Mouse (Mus musculus) MEL (cell line): Measurements from ENCODE around the gene Gm9833. TPM values are rescaled to one million over a fixed set of nuclear protein-coding genes. Genes with fewer than 3 reads are reported as not detected.

Experiments
- DNase-seq: peaks from one replicate; pipeline ENCODE4 v3.0.0; 2011; ENCODE audit warnings: low read depth, low spot score
- H3K27ac ChIP-seq: 2 replicates; pipeline ENCODE4 v1.5.1; 2012; ENCODE audit warnings: low read depth, mild to moderate bottlenecking, control low read depth, low read length, moderate library complexity; ENCODE audit not compliant: control insufficient read depth
- H3K27me3 ChIP-seq, 2 experiments: fragments of 150-350 bp in 1 of 2; sonication (generic) in 1 of 2; 2 replicates each; pipeline ENCODE4 v1.6.1; 2012; ENCODE audit warnings: low read length in 2 of 2, mild to moderate bottlenecking in 2 of 2, improper control_type of control experiment in 1 of 2, moderate library complexity in 1 of 2; ENCODE audit not compliant: insufficient read depth in 2 of 2, control insufficient read depth in 1 of 2
- H3K36me3 ChIP-seq, 2 experiments: 2 replicates each; pipeline ENCODE4 v1.6.1; 2012 to 2014; ENCODE audit warnings: low read length in 2 of 2, improper control_type of control experiment in 1 of 2, inconsistent platforms in 1 of 2, mild to moderate bottlenecking in 1 of 2; ENCODE audit not compliant: insufficient read depth in 2 of 2, control insufficient read depth in 1 of 2
- H3K4me1 ChIP-seq, 2 experiments: fragments of 150-350 bp in 1 of 2; sonication (generic) in 1 of 2; 2 replicates each; pipeline ENCODE4 v1.6.1; 2012; ENCODE audit warnings: low read length in 2 of 2, improper control_type of control experiment in 1 of 2, mild to moderate bottlenecking in 1 of 2; ENCODE audit not compliant: insufficient read depth in 2 of 2, control insufficient read depth in 1 of 2
- H3K4me3 ChIP-seq, 2 experiments: fragments of 150-350 bp in 1 of 2; sonication (generic) in 1 of 2; 2 replicates each; pipeline ENCODE4 v1.5.1; 2012; ENCODE audit warnings: low read depth in 2 of 2, low read length in 2 of 2, mild to moderate bottlenecking in 2 of 2, moderate library complexity in 2 of 2, control low read depth in 1 of 2, improper control_type of control experiment in 1 of 2; ENCODE audit not compliant: control insufficient read depth in 1 of 2, insufficient read depth in 1 of 2
- H3K79me2 ChIP-seq: 2 replicates; pipeline ENCODE4 v1.6.1; 2012; ENCODE audit warnings: mild to moderate bottlenecking, low read length, moderate library complexity; ENCODE audit not compliant: control insufficient read depth, poor library complexity, insufficient read depth
- H3K9ac ChIP-seq: 2 replicates; pipeline ENCODE4 v1.6.1; 2012; ENCODE audit warnings: low read depth, mild to moderate bottlenecking, control low read depth, low read length, moderate library complexity; ENCODE audit not compliant: control insufficient read depth, poor library complexity, severe bottlenecking
- H3K9me3 ChIP-seq: fragments of 150-350 bp; sonication (generic); replicated peaks from 2 replicates; pipeline ENCODE4 v1.6.1; 2012; ENCODE audit warnings: mild to moderate bottlenecking, low read length, improper control_type of control experiment, moderate library complexity; ENCODE audit not compliant: insufficient read depth
- BHLHE40 ChIP-seq: IDR thresholded peaks from 2 replicates; pipeline ENCODE4 v1.6.1; 2012; ENCODE audit warnings: low read depth, mild to moderate bottlenecking, inconsistent platforms, low read length, improper control_type of control experiment, borderline replicate concordance
- CHD2 ChIP-seq: IDR thresholded peaks from 2 replicates; pipeline ENCODE4 v1.6.1; 2011; ENCODE audit warnings: low read length, improper control_type of control experiment
- CTCF ChIP-seq, 3 experiments: IDR thresholded peaks in 2 of 3; conservative IDR thresholded peaks in 1 of 3; 2 replicates each; pipeline ENCODE4 v1.5.1; 2011 to 2012; ENCODE audit warnings: low read length in 3 of 3, low read depth in 2 of 3, mild to moderate bottlenecking in 2 of 3, improper control_type of control experiment in 1 of 3, inconsistent platforms in 1 of 3, mixed read lengths in 1 of 3, moderate library complexity in 1 of 3; ENCODE audit not compliant: control insufficient read depth in 1 of 3, insufficient read depth in 1 of 3, poor library complexity in 1 of 3, severe bottlenecking in 1 of 3
- E2F4 ChIP-seq: IDR thresholded peaks from 2 replicates; pipeline ENCODE4 v1.6.1; 2011; ENCODE audit warnings: low read depth, low read length, improper control_type of control experiment, borderline replicate concordance
- ELF1 ChIP-seq: IDR thresholded peaks from 2 replicates; pipeline ENCODE4 v1.6.1; 2014; ENCODE audit warnings: low read depth, mild to moderate bottlenecking, inconsistent platforms, low read length, improper control_type of control experiment, moderate library complexity
- EP300 ChIP-seq, 2 experiments: IDR thresholded peaks; 2 replicates each; pipeline ENCODE4 v1.6.1; 2011; ENCODE audit warnings: improper control_type of control experiment in 2 of 2, low read length in 2 of 2, low read depth in 1 of 2, mild to moderate bottlenecking in 1 of 2
- ETS1 ChIP-seq: IDR thresholded peaks from 2 replicates; pipeline ENCODE4 v1.6.1; 2012; ENCODE audit warnings: low read depth, mild to moderate bottlenecking, inconsistent platforms, low read length, improper control_type of control experiment, moderate library complexity
- GABPA ChIP-seq: IDR thresholded peaks from 2 replicates; pipeline ENCODE4 v1.6.1; 2012; ENCODE audit warnings: low read depth, mild to moderate bottlenecking, inconsistent platforms, low read length, improper control_type of control experiment, moderate library complexity
- GATA1 ChIP-seq: IDR thresholded peaks from 2 replicates; pipeline ENCODE4 v1.6.1; 2011; ENCODE audit warnings: low read depth, low read length, improper control_type of control experiment
- HCFC1 ChIP-seq: IDR thresholded peaks from 2 replicates; pipeline ENCODE4 v1.6.1; 2012; ENCODE audit warnings: low read depth, mild to moderate bottlenecking, inconsistent platforms, low read length, improper control_type of control experiment, moderate library complexity
- JUND ChIP-seq: IDR thresholded peaks from 2 replicates; pipeline ENCODE4 v1.6.1; 2011; ENCODE audit warnings: low read depth, mild to moderate bottlenecking, improper control_type of control experiment, low read length
- KAT2A ChIP-seq: conservative IDR thresholded peaks from 2 replicates; pipeline ENCODE4 v1.6.1; 2012; ENCODE audit warnings: low read depth, low read length, improper control_type of control experiment, inconsistent platforms
- MAFK ChIP-seq: IDR thresholded peaks from 2 replicates; pipeline ENCODE4 v1.6.1; 2011; ENCODE audit warnings: low read depth, mild to moderate bottlenecking, low read length, improper control_type of control experiment, borderline replicate concordance
- MAX ChIP-seq: IDR thresholded peaks from 2 replicates; pipeline ENCODE4 v1.6.1; 2011; ENCODE audit warnings: low read length, improper control_type of control experiment
- MAZ ChIP-seq: IDR thresholded peaks from 2 replicates; pipeline ENCODE4 v1.6.1; 2012; ENCODE audit warnings: low read depth, mild to moderate bottlenecking, inconsistent platforms, low read length, improper control_type of control experiment
- MYC ChIP-seq: IDR thresholded peaks from 2 replicates; pipeline ENCODE4 v1.6.1; 2011; ENCODE audit warnings: low read depth, mild to moderate bottlenecking, low read length, improper control_type of control experiment, moderate library complexity
- NELFE ChIP-seq: IDR thresholded peaks from 2 replicates; pipeline ENCODE4 v1.6.1; 2011; ENCODE audit warnings: low read depth, low read length, improper control_type of control experiment
- NRF1 ChIP-seq: IDR thresholded peaks from 2 replicates; pipeline ENCODE4 v1.6.1; 2014; ENCODE audit warnings: low read depth, mild to moderate bottlenecking, inconsistent platforms, low read length, improper control_type of control experiment, moderate library complexity; ENCODE audit not compliant: poor library complexity, insufficient read depth, severe bottlenecking
- POLR2A ChIP-seq, 2 experiments: IDR thresholded peaks; 2 replicates each; pipeline ENCODE4 v1.6.1; 2011 to 2012; ENCODE audit warnings: low read length in 2 of 2, mild to moderate bottlenecking in 2 of 2, control low read depth in 1 of 2, improper control_type of control experiment in 1 of 2, low read depth in 1 of 2, moderate library complexity in 1 of 2; ENCODE audit not compliant: control insufficient read depth in 1 of 2, insufficient read depth in 1 of 2, poor library complexity in 1 of 2
- POLR2AphosphoS2 ChIP-seq: IDR thresholded peaks from 2 replicates; pipeline ENCODE4 v1.6.1; 2011; ENCODE audit warnings: low read length, improper control_type of control experiment
- POLR2AphosphoS5 ChIP-seq: IDR thresholded peaks from 2 replicates; pipeline ENCODE4 v1.6.1; 2012; ENCODE audit warnings: low read depth, borderline replicate concordance, mild to moderate bottlenecking, inconsistent platforms, low read length, moderate library complexity, mixed read lengths
- RAD21 ChIP-seq: IDR thresholded peaks from 2 replicates; pipeline ENCODE4 v1.6.1; 2011; ENCODE audit warnings: mild to moderate bottlenecking, low read depth, low read length, improper control_type of control experiment
- RCOR1 ChIP-seq: IDR thresholded peaks from 2 replicates; pipeline ENCODE4 v1.6.1; 2012; ENCODE audit warnings: low read depth, mild to moderate bottlenecking, inconsistent platforms, low read length, improper control_type of control experiment
- SIN3A ChIP-seq: IDR thresholded peaks from 2 replicates; pipeline ENCODE4 v1.6.1; 2012; ENCODE audit warnings: low read length, improper control_type of control experiment, inconsistent platforms
- TAL1 ChIP-seq: IDR thresholded peaks from 2 replicates; pipeline ENCODE4 v1.6.1; 2012; ENCODE audit warnings: mild to moderate bottlenecking, inconsistent platforms, low read length, moderate library complexity, mixed read lengths
- TBP ChIP-seq: IDR thresholded peaks from 2 replicates; pipeline ENCODE4 v1.8.0; 2011; ENCODE audit warnings: low read depth, low read length, improper control_type of control experiment
- TCF12 ChIP-seq: IDR thresholded peaks from 2 replicates; pipeline ENCODE4 v1.6.1; 2014; ENCODE audit warnings: low read depth, mild to moderate bottlenecking, inconsistent platforms, low read length, improper control_type of control experiment, moderate library complexity
- USF1 ChIP-seq: IDR thresholded peaks from 2 replicates; pipeline ENCODE4 v1.6.1; 2014; ENCODE audit warnings: low read depth, mild to moderate bottlenecking, inconsistent platforms, low read length, improper control_type of control experiment, moderate library complexity
- ZKSCAN1 ChIP-seq: IDR thresholded peaks from 2 replicates; pipeline ENCODE4 v1.6.1; 2012; ENCODE audit warnings: low read depth, mild to moderate bottlenecking, inconsistent platforms, low read length, improper control_type of control experiment, moderate library complexity
- ZMIZ1 ChIP-seq: IDR thresholded peaks from 2 replicates; pipeline ENCODE4 v1.6.1; 2012; ENCODE audit warnings: low read depth, mild to moderate bottlenecking, inconsistent platforms, low read length, improper control_type of control experiment, moderate library complexity
- polyA plus RNA-seq, 2 experiments: library from polyadenylated mRNA; stranded (reverse) in 1 of 2; unstranded in 1 of 2; fragments of >175 nt in 1 of 2; fragments of >200 nt in 1 of 2; gene quantifications; 2 replicates each; pipeline versions ENCODE4 v1.2.1 to v1.2.4; 2012; ENCODE audit warnings: low replicate concordance in 2 of 2, low read depth in 1 of 2; ENCODE audit not compliant: insufficient read length in 2 of 2, insufficient read depth in 1 of 2, missing spikeins in 1 of 2
- total RNA-seq: library from RNA; depleted of rRNA; stranded (reverse); fragments of 300-350 nt; gene quantifications from 2 replicates; pipeline ENCODE4 v1.2.3, GENCODE M21; 2012

The Gm9833 gene
- total and polyA plus RNA-seq, 3 experiments: 3.0 to 6.9 TPM; not detected in 1

- no peak for TF ChIP-seq SIN3A
- no peak for TF ChIP-seq ETS1
- TF ChIP-seq MAZ: no peak
- no peak for TF ChIP-seq EP300 (IDR thresholded peaks at IDR 0.05; ENCODE audit: low read depth in 1 of 2, low read length in 2 of 2)
- no peak for TF ChIP-seq RCOR1
- TF ChIP-seq E2F4: no peak
- TF ChIP-seq ZKSCAN1: no peak
- no peak for TF ChIP-seq MAX
- no peak for TF ChIP-seq GATA1
- TF ChIP-seq CHD2: no peak
- no peak for TF ChIP-seq TCF12
- no peak for TF ChIP-seq BHLHE40
- TF ChIP-seq KAT2A: no peak
- no peak for TF ChIP-seq ZMIZ1
- TF ChIP-seq USF1: no peak
- no peak for TF ChIP-seq MYC
- no peak for TF ChIP-seq POLR2A (IDR thresholded peaks at IDR 0.05; ENCODE audit: control insufficient read depth in 1 of 2, insufficient read depth in 1 of 2, low read depth in 1 of 2, low read length in 2 of 2, poor library complexity in 1 of 2)
- TF ChIP-seq MAFK: no peak
- no peak for TF ChIP-seq NRF1
- no peak for TF ChIP-seq CTCF (IDR thresholded peaks at IDR 0.05 in 2 of 3, conservative IDR thresholded peaks at IDR 0.05 in 1 of 3; ENCODE audit: control insufficient read depth in 1 of 3, insufficient read depth in 1 of 3, low read depth in 2 of 3, low read length in 3 of 3, poor library complexity in 1 of 3, severe bottlenecking in 1 of 3)
These were observed 3.8 kb upstream of the Gm9833 start for GRCm38 (mm10) chr3:10084102-10084501.

GRCm38 (mm10) chr3:10085396-10086119, 2.4 kb upstream of the Gm9833 start:
- Histone ChIP-seq H3K9ac (no peak overlapping the region), H3K4me1 (no peaks in the 10 kb centered on the region), H3K79me2 (no peaks in the 10 kb centered on the region), H3K27ac (no peak overlapping the region), H3K9me3 (no peaks in the 10 kb centered on the region), H3K27me3 (no peaks in the 10 kb centered on the region), H3K4me3 (no peak overlapping the region), H3K36me3 (no peaks in the 10 kb centered on the region)
- no peak for TF ChIP-seq JUND
- no peak for TF ChIP-seq SIN3A
- TF ChIP-seq ELF1: no peak
- TF ChIP-seq TAL1: no peak
- TF ChIP-seq BHLHE40: no peak
- TF ChIP-seq POLR2AphosphoS2: no peak
- no peak for TF ChIP-seq TCF12
- no peak for TF ChIP-seq RCOR1
- TF ChIP-seq NRF1: no peak
- TF ChIP-seq POLR2A (IDR thresholded peaks at IDR 0.05; ENCODE audit: control insufficient read depth in 1 of 2, insufficient read depth in 1 of 2, low read depth in 1 of 2, low read length in 2 of 2, poor library complexity in 1 of 2): no peak
- no peak for TF ChIP-seq GABPA
- no peak for TF ChIP-seq MAFK
- TF ChIP-seq POLR2AphosphoS5: no peak
- TF ChIP-seq RAD21: no peak
- no peak for TF ChIP-seq E2F4
- TF ChIP-seq NELFE: no peak
- no peak for TF ChIP-seq MYC
- TF ChIP-seq TBP: no peak
- TF ChIP-seq HCFC1: no peak
- DNase-seq: no peak

More at GRCm38 (mm10) chr3:10084102-10084501, 3.8 kb upstream of the Gm9833 start:
- H3K9me3 ChIP-seq: no peaks in the 10 kb centered on the region
- H3K27ac ChIP-seq: no peak overlapping the region
- no peak for DNase-seq
- no peak overlapping the region for H3K9ac ChIP-seq
- no peaks in the 10 kb centered on the region for H3K4me1 ChIP-seq
- no peak overlapping the region for H3K4me3 ChIP-seq
- H3K36me3 ChIP-seq: no peaks in the 10 kb centered on the region
- no peaks in the 10 kb centered on the region for H3K27me3 ChIP-seq
- H3K79me2 ChIP-seq: no peaks in the 10 kb centered on the region
